Mouse (Mus musculus) MEL (cell line): ENCODE data around the gene Tpx2. TPM values are rescaled to one million over a fixed set of nuclear protein-coding genes. Genes with fewer than 3 reads are reported as not detected.

ENCODE experiments used
- DNase-seq: peaks from one replicate; pipeline ENCODE4 v3.0.0; 2011; ENCODE audit warnings: low read depth, low spot score
- H3K27ac ChIP-seq: 2 replicates; pipeline ENCODE4 v1.5.1; 2012; ENCODE audit warnings: low read depth, mild to moderate bottlenecking, control low read depth, low read length, moderate library complexity; ENCODE audit not compliant: control insufficient read depth
- H3K27me3 ChIP-seq, 2 experiments: fragments of 150-350 bp in 1 of 2; sonication (generic) in 1 of 2; 2 replicates each; pipeline ENCODE4 v1.6.1; 2012; ENCODE audit warnings: low read length in 2 of 2, mild to moderate bottlenecking in 2 of 2, improper control_type of control experiment in 1 of 2, moderate library complexity in 1 of 2; ENCODE audit not compliant: insufficient read depth in 2 of 2, control insufficient read depth in 1 of 2
- H3K36me3 ChIP-seq, 2 experiments: 2 replicates each; pipeline ENCODE4 v1.6.1; 2012 to 2014; ENCODE audit warnings: low read length in 2 of 2, improper control_type of control experiment in 1 of 2, inconsistent platforms in 1 of 2, mild to moderate bottlenecking in 1 of 2; ENCODE audit not compliant: insufficient read depth in 2 of 2, control insufficient read depth in 1 of 2
- H3K4me1 ChIP-seq, 2 experiments: fragments of 150-350 bp in 1 of 2; sonication (generic) in 1 of 2; 2 replicates each; pipeline ENCODE4 v1.6.1; 2012; ENCODE audit warnings: low read length in 2 of 2, improper control_type of control experiment in 1 of 2, mild to moderate bottlenecking in 1 of 2; ENCODE audit not compliant: insufficient read depth in 2 of 2, control insufficient read depth in 1 of 2
- H3K4me3 ChIP-seq, 2 experiments: fragments of 150-350 bp in 1 of 2; sonication (generic) in 1 of 2; 2 replicates each; pipeline ENCODE4 v1.5.1; 2012; ENCODE audit warnings: low read depth in 2 of 2, low read length in 2 of 2, mild to moderate bottlenecking in 2 of 2, moderate library complexity in 2 of 2, control low read depth in 1 of 2, improper control_type of control experiment in 1 of 2; ENCODE audit not compliant: control insufficient read depth in 1 of 2, insufficient read depth in 1 of 2
- H3K79me2 ChIP-seq: 2 replicates; pipeline ENCODE4 v1.6.1; 2012; ENCODE audit warnings: mild to moderate bottlenecking, low read length, moderate library complexity; ENCODE audit not compliant: control insufficient read depth, poor library complexity, insufficient read depth
- H3K9ac ChIP-seq: 2 replicates; pipeline ENCODE4 v1.6.1; 2012; ENCODE audit warnings: low read depth, mild to moderate bottlenecking, control low read depth, low read length, moderate library complexity; ENCODE audit not compliant: control insufficient read depth, poor library complexity, severe bottlenecking
- H3K9me3 ChIP-seq: fragments of 150-350 bp; sonication (generic); replicated peaks from 2 replicates; pipeline ENCODE4 v1.6.1; 2012; ENCODE audit warnings: mild to moderate bottlenecking, low read length, improper control_type of control experiment, moderate library complexity; ENCODE audit not compliant: insufficient read depth
- BHLHE40 ChIP-seq: IDR thresholded peaks from 2 replicates; pipeline ENCODE4 v1.6.1; 2012; ENCODE audit warnings: low read depth, mild to moderate bottlenecking, inconsistent platforms, low read length, improper control_type of control experiment, borderline replicate concordance
- CTCF ChIP-seq, 3 experiments: IDR thresholded peaks in 2 of 3; conservative IDR thresholded peaks in 1 of 3; 2 replicates each; pipeline ENCODE4 v1.5.1; 2011 to 2012; ENCODE audit warnings: low read length in 3 of 3, low read depth in 2 of 3, mild to moderate bottlenecking in 2 of 3, improper control_type of control experiment in 1 of 3, inconsistent platforms in 1 of 3, mixed read lengths in 1 of 3, moderate library complexity in 1 of 3; ENCODE audit not compliant: control insufficient read depth in 1 of 3, insufficient read depth in 1 of 3, poor library complexity in 1 of 3, severe bottlenecking in 1 of 3
- ELF1 ChIP-seq: IDR thresholded peaks from 2 replicates; pipeline ENCODE4 v1.6.1; 2014; ENCODE audit warnings: low read depth, mild to moderate bottlenecking, inconsistent platforms, low read length, improper control_type of control experiment, moderate library complexity
- ETS1 ChIP-seq: IDR thresholded peaks from 2 replicates; pipeline ENCODE4 v1.6.1; 2012; ENCODE audit warnings: low read depth, mild to moderate bottlenecking, inconsistent platforms, low read length, improper control_type of control experiment, moderate library complexity
- GATA1 ChIP-seq: IDR thresholded peaks from 2 replicates; pipeline ENCODE4 v1.6.1; 2011; ENCODE audit warnings: low read depth, low read length, improper control_type of control experiment
- KAT2A ChIP-seq: conservative IDR thresholded peaks from 2 replicates; pipeline ENCODE4 v1.6.1; 2012; ENCODE audit warnings: low read depth, low read length, improper control_type of control experiment, inconsistent platforms
- MAFK ChIP-seq: IDR thresholded peaks from 2 replicates; pipeline ENCODE4 v1.6.1; 2011; ENCODE audit warnings: low read depth, mild to moderate bottlenecking, low read length, improper control_type of control experiment, borderline replicate concordance
- MAZ ChIP-seq: IDR thresholded peaks from 2 replicates; pipeline ENCODE4 v1.6.1; 2012; ENCODE audit warnings: low read depth, mild to moderate bottlenecking, inconsistent platforms, low read length, improper control_type of control experiment
- MXI1 ChIP-seq: IDR thresholded peaks from 2 replicates; pipeline ENCODE4 v1.6.1; 2011; ENCODE audit warnings: mild to moderate bottlenecking, low read depth, low read length, improper control_type of control experiment
- MYB ChIP-seq: IDR thresholded peaks from 2 replicates; pipeline ENCODE4 v1.6.1; 2011; ENCODE audit warnings: mild to moderate bottlenecking, low read depth, low read length, improper control_type of control experiment
- NRF1 ChIP-seq: IDR thresholded peaks from 2 replicates; pipeline ENCODE4 v1.6.1; 2014; ENCODE audit warnings: low read depth, mild to moderate bottlenecking, inconsistent platforms, low read length, improper control_type of control experiment, moderate library complexity; ENCODE audit not compliant: poor library complexity, insufficient read depth, severe bottlenecking
- POLR2AphosphoS2 ChIP-seq: IDR thresholded peaks from 2 replicates; pipeline ENCODE4 v1.6.1; 2011; ENCODE audit warnings: low read length, improper control_type of control experiment
- RAD21 ChIP-seq: IDR thresholded peaks from 2 replicates; pipeline ENCODE4 v1.6.1; 2011; ENCODE audit warnings: mild to moderate bottlenecking, low read depth, low read length, improper control_type of control experiment
- RCOR1 ChIP-seq: IDR thresholded peaks from 2 replicates; pipeline ENCODE4 v1.6.1; 2012; ENCODE audit warnings: low read depth, mild to moderate bottlenecking, inconsistent platforms, low read length, improper control_type of control experiment
- SIN3A ChIP-seq: IDR thresholded peaks from 2 replicates; pipeline ENCODE4 v1.6.1; 2012; ENCODE audit warnings: low read length, improper control_type of control experiment, inconsistent platforms
- TBP ChIP-seq: IDR thresholded peaks from 2 replicates; pipeline ENCODE4 v1.8.0; 2011; ENCODE audit warnings: low read depth, low read length, improper control_type of control experiment
- UBTF ChIP-seq: IDR thresholded peaks from 2 replicates; pipeline ENCODE4 v1.6.1; 2012; ENCODE audit warnings: low read depth, mild to moderate bottlenecking, inconsistent platforms, low read length, improper control_type of control experiment, moderate library complexity, borderline replicate concordance; ENCODE audit not compliant: insufficient read depth
- USF1 ChIP-seq: IDR thresholded peaks from 2 replicates; pipeline ENCODE4 v1.6.1; 2014; ENCODE audit warnings: low read depth, mild to moderate bottlenecking, inconsistent platforms, low read length, improper control_type of control experiment, moderate library complexity
- USF2 ChIP-seq, 2 experiments: IDR thresholded peaks; 2 replicates each; pipeline ENCODE4 v1.6.1; 2011 to 2012; ENCODE audit warnings: improper control_type of control experiment in 2 of 2, low read length in 2 of 2, borderline replicate concordance in 1 of 2, inconsistent platforms in 1 of 2, low read depth in 1 of 2, mild to moderate bottlenecking in 1 of 2; ENCODE audit not compliant: insufficient read depth in 1 of 2
- ZKSCAN1 ChIP-seq: IDR thresholded peaks from 2 replicates; pipeline ENCODE4 v1.6.1; 2012; ENCODE audit warnings: low read depth, mild to moderate bottlenecking, inconsistent platforms, low read length, improper control_type of control experiment, moderate library complexity
- ZNF384 ChIP-seq: IDR thresholded peaks from 2 replicates; pipeline ENCODE4 v1.6.1; 2012; ENCODE audit warnings: low read depth, mild to moderate bottlenecking, inconsistent platforms, low read length, improper control_type of control experiment
- polyA plus RNA-seq, 2 experiments: library from polyadenylated mRNA; stranded (reverse) in 1 of 2; unstranded in 1 of 2; fragments of >175 nt in 1 of 2; fragments of >200 nt in 1 of 2; gene quantifications; 2 replicates each; pipeline versions ENCODE4 v1.2.1 to v1.2.4; 2012; ENCODE audit warnings: low replicate concordance in 2 of 2, low read depth in 1 of 2; ENCODE audit not compliant: insufficient read length in 2 of 2, insufficient read depth in 1 of 2, missing spikeins in 1 of 2
- total RNA-seq: library from RNA; depleted of rRNA; stranded (reverse); fragments of 300-350 nt; gene quantifications from 2 replicates; pipeline ENCODE4 v1.2.3, GENCODE M21; 2012

The Tpx2 gene
- total and polyA plus RNA-seq, 3 experiments: 59.3 to 131 TPM; not detected in 1

DNA sequence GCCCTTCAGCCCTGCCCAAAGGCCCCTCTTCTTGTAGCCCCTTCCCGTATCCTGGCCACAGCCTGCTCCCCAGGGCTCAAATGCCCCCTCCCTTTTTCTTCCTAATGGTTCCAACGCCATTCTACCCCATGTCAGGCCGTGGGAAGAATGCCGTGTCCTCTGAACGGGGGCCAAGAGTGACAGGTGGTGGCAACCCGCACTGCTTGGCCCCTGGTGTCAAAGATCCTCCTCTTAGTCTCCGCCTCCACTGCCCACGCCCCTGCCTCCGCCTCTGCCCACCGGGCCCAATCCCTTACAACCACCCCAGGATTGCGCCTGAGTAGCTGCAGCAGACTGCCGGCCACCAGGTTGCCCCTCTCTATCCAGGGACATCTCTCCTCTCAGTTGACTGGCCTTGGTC lies 63.3 kb downstream of the Tpx2 start, which contains the start of gene Mylk2:
Mylk2 (plus strand) TSS at position 322 of the 400 bp plus-strand sequence.
- no peak within 1 kb of the TSS for H3K9ac ChIP-seq
- no peaks in the 10 kb centered on the region for H3K9me3 ChIP-seq
- DNase-seq: no peak
- no peak within 1 kb of the TSS for H3K4me3 ChIP-seq
- TF ChIP-seq ELF1: no peak
- TF ChIP-seq USF2 (IDR thresholded peaks at IDR 0.05; ENCODE audit: borderline replicate concordance in 1 of 2, insufficient read depth in 1 of 2, low read depth in 1 of 2, low read length in 2 of 2): no peak
- TF ChIP-seq ZKSCAN1: no peak
- TF ChIP-seq BHLHE40: no peak
- no peak for TF ChIP-seq RCOR1
- no peak for TF ChIP-seq USF1
- no peak for TF ChIP-seq SIN3A
- no peak for TF ChIP-seq MAFK
- no peaks in the 10 kb centered on the region for H3K36me3 ChIP-seq
- H3K27ac ChIP-seq: no peak within 1 kb of the TSS
- no peaks in the 10 kb centered on the region for H3K79me2 ChIP-seq
- peaks cover 0 to 1% of the 10 kb centered on the region in 2 experiments; a peak in 2 of 4 replicates for H3K27me3 ChIP-seq
- peaks cover 0 to 5% of the 10 kb centered on the region in 2 experiments; a peak in 3 of 4 replicates for H3K4me1 ChIP-seq

- no peak overlapping the region for H3K9ac ChIP-seq
- no peaks in the 10 kb centered on the region for H3K36me3 ChIP-seq
- no peak for TF ChIP-seq CTCF (IDR thresholded peaks at IDR 0.05 in 2 of 3, conservative IDR thresholded peaks at IDR 0.05 in 1 of 3; ENCODE audit: control insufficient read depth in 1 of 3, insufficient read depth in 1 of 3, low read depth in 2 of 3, low read length in 3 of 3, poor library complexity in 1 of 3, severe bottlenecking in 1 of 3)
- TF ChIP-seq NRF1: no peak
- TF ChIP-seq ZNF384: no peak
- no peak for TF ChIP-seq BHLHE40
- no peak for TF ChIP-seq TBP
- no peak for TF ChIP-seq ELF1
- TF ChIP-seq ETS1: no peak
- TF ChIP-seq MAZ: no peak
- TF ChIP-seq KAT2A: no peak
- no peak for TF ChIP-seq GATA1
- no peak for TF ChIP-seq RAD21
- no peak for TF ChIP-seq POLR2AphosphoS2
- no peak for TF ChIP-seq MXI1
- TF ChIP-seq MYB: no peak
- TF ChIP-seq UBTF: no peak
- no peak for TF ChIP-seq MAFK
- H3K4me1 ChIP-seq: peaks cover 0 to 5% of the 10 kb centered on the region in 2 experiments; a peak in 3 of 4 replicates
- no peaks in the 10 kb centered on the region for H3K79me2 ChIP-seq
- no peak overlapping the region for H3K27ac ChIP-seq
- H3K27me3 ChIP-seq: peaks cover 0 to 1% of the 10 kb centered on the region in 2 experiments; a peak in 3 of 4 replicates
- DNase-seq: no peak
- no peaks in the 10 kb centered on the region for H3K9me3 ChIP-seq
- H3K4me3 ChIP-seq: no peak overlapping the region
These were observed 63.7 kb downstream of the Tpx2 start for GRCm38 (mm10) chr2:152911432-152911831.
